Mouse (Mus musculus) mouse trophoblast stem cell (cell line): ENCODE data around the gene Ptpn6.
"Not testable (repeated sequence)": the region's sequence is repeated elsewhere in the genome, so short reads cannot be mapped to it uniquely, and the experiment has no call there.

ENCODE experiments used
- in situ Hi-C, 2 experiments: fragments of 300-500 bp; cut with MseI, MboI; formaldehyde crosslinking; loops; 2 replicates in 1 of 2; 3 replicates in 1 of 2; pipeline ENCODE4 v1.15.1; 2025

The Ptpn6 gene

GRCm38 (mm10) chr6:124699962-124700610 lies 38.4 kb downstream of the Ptpn6 start:
- in situ Hi-C loops, result no loop called here

GRCm38 (mm10) chr6:124699366-124699765 lies 39.1 kb downstream of the Ptpn6 start:
- in situ Hi-C loops, result no loop called here

DNA sequence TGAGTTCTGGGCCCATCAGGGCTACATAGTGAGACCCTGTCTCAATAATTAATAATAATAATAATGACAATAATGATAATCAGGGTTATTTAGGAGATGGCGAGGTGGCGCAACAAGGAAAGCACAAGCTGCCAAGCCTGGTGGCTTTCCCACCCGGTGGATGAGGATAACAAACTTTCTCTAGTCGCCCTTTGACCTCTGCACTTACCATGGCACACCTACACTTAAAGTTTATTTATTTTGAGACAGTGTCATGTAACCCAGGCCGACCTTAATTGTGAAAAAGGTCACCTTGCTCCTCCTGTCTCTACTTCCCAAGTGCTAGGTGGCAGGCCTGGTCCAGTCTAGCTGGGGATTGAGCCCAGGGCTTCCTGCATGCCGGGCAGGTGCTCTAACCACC lies 39.8 kb downstream of the Ptpn6 start:
- in situ Hi-C loops, result no loop called here

GRCm38 (mm10) chr6:124696441-124697150 lies 41.9 kb downstream of the Ptpn6 start:
- in situ Hi-C loops, result no loop called here

DNA sequence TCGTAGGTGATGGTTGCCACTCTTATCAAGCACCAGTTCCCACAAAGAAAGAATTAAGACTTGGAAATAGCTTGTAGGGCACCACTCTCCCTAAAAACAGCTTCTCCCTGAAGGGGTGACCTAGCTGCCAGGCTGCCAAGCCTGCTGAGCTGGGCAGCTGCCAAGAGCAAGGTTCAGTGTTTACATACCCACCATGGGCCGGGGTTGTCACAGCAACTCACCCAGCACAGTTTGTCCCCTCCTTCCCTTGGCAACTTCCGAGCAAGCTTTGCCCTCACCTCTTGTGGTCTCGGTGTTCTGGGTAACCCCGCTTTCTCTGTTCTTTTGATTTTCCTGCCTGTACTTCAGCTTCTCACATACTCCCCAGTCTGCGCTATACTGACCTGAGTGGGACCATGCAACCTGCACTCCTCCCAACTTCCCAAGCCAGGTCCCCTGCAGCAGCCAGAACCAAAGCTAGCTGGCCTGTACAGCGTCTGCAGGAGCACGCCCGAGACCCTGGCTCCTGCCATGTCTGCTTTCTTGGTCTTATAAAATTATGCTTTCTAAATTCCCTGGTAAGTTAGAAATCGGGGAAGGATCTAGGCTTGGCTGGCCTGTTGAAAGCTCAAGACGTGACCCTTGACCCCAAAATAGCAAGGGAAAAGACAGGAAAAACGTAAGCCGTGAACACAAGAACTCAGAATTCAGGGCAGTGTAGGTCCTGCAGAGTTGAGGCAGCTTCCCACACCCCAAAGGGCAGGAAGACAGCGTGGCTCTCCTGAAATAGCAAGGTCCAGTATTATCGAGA lies 44.2 kb downstream of the Ptpn6 start:
- in situ Hi-C loops, result no loop called here

DNA sequence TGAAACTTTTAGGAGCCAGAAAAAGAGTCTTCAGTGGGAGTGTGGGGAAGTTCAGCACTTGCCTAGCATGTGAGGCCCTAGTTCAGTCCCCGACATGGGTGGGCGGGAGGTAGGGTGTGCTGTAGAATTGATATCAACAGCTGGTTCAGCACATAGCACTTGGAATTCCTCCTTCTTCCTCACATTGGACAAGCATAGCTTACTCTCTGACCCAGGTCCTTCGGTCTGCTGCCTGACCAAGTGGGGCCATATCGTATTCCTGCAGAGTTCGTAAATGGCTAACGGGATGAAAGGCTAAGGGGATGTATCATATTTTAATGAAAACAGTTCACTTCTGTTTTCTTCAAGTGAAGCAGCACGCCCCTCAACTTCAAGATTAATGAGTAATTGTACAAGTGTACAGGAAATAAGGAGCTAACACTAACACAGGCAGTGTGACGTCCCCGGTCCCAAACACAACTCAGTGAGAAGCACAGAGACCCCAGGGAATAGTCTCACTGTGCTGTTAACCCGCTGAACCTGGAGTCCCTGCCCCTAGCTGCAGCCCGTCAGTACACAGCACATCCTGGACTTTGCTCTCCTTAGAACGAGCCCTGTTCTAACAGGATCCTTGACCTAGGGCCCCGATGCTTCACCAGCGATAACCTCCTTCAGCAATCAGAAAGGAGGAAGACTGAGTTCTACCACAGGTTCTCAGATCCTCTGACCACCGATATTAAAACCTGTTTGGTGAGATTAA lies 45.1 kb downstream of the Ptpn6 start:
- in situ Hi-C loops, result no loop called here

GRCm38 (mm10) chr6:124690517-124690916 lies 48.0 kb downstream of the Ptpn6 start:
- in situ Hi-C loops, result no loop called here

GRCm38 (mm10) chr6:124689011-124689410 lies 49.5 kb downstream of the Ptpn6 start:
- in situ Hi-C loops, result no loop called here

GRCm38 (mm10) chr6:124688151-124688758 lies 50.3 kb downstream of the Ptpn6 start:
- in situ Hi-C loops, result no loop called here

DNA sequence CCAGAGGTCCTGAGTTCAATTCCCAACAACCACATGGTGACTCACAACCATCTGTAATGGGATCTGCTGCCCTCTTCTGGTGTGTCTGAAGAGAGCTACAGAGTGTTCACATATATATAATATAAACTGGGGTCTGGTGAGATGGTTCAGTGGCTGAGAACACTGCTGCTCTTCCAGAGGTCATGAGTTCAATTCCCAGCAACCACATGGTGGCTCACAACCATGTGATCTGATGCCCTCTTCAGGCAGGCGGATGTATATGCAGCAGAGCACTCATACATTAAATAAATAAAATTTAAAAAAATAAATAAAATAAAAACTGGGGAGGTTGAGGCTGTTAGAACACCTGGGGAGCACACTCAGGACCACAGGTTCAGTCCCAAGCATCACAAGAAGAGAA lies 51.9 kb downstream of the Ptpn6 start:
- in situ Hi-C loops, result not testable (repeated sequence)

DNA sequence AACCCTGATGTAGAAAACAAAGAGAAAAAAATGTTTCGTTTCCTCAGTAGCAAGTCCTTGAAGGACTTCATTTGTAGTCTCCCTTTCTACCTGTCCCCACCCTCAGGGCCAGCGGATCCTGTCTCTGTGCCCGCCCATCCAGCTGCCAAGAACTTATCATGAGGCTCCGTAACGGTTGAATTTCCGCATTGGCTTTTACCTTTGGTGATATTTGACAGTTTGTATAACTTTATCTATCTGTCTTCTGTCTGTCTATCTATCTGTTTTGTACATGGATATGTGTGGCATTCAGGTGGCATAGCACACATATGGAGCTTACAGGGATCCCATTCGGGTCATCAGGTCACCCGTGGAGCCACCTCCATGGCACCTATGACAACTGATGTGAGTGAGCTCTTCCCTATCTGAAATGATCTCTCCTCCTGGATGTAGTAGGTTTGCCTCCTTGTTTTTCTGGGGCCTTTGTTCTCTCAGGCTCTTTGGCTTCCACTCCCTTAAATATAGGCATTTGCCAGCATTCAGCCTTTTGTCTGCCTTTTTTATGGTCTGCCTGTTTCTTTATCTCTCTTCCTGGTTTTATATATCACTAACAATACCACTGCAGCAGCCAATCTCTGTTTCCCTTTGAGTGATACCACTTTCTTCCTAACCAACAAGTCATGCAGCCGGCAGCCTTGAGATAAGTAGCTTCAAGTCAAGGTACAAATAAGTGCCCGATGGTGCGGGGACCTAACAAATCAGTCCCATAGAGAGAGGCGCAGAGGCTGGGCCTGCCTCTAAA lies 52.7 kb downstream of the Ptpn6 start:
- in situ Hi-C loops, result no loop called here

GRCm38 (mm10) chr6:124683591-124684417 lies 54.7 kb downstream of the Ptpn6 start:
- in situ Hi-C loops, result no loop called here

- in situ Hi-C loops, result not testable (repeated sequence)
These were observed 56.2 kb downstream of the Ptpn6 start for GRCm38 (mm10) chr6:124682291-124682690.

DNA sequence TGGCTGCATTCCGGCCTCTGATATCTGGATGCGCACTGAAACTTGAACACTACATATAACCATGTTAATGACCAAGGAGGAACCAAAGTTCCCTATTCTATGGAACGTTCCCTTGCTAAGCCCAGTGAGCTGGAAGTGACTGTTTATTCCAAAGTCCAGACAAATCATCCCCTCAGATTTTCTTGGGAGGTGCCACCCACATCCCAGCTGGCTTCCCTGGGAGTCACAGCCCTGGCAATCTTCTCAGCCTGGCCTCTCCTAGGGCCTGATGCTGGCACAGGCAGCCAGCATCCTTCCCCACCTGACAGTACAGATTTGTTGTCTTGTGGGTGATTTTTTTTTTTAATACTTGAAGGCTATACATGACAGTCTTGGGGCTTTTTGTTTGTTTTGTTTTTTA lies 59.0 kb downstream of the Ptpn6 start:
- in situ Hi-C loops, result no loop called here

- in situ Hi-C loops, result no loop called here
These were observed 59.7 kb downstream of the Ptpn6 start for GRCm38 (mm10) chr6:124678769-124679168.

DNA sequence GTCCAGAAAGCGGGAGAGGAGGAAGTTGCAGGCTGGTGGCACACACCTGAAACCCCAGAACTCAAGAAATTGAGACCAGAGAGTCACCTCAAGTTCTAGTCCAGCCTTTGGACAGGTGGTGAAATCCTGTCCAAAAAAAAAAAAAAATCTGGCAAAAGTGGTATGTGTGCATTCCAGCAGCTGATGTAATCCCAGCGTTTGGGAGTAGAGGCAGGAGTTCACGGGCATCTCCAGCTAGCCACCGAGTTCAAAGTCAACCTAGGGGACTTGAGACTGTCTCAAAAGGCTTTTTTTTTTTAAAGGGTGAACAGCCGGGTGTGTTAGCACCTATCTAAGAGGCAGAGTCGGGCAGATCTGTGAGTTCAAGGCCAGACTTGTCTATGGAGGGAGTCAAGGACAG lies 62.3 kb downstream of the Ptpn6 start:
- in situ Hi-C loops, result no loop called here

DNA sequence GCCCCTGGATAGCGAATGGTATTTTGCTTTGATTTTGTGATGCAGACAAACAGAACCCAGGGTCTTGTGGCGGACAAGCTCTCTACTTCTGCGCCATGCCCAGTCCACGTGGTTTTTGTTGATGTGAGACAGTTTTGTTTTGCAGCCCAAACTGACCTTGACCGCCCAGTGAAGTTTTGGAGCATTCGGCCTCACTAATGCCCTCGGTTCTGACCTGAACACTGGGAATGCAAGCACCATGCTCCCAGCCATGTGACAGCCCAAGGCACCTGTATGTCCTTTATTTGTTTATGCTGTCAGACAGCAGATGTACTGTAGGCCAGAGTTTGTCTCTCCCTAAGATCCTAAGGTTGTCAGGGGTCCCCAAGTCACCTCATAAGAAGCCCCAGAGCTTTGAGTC lies 63.9 kb downstream of the Ptpn6 start:
- in situ Hi-C loops, result no loop called here

- in situ Hi-C loops, result no loop called here
These were observed 64.9 kb downstream of the Ptpn6 start for GRCm38 (mm10) chr6:124673619-124674018.

DNA sequence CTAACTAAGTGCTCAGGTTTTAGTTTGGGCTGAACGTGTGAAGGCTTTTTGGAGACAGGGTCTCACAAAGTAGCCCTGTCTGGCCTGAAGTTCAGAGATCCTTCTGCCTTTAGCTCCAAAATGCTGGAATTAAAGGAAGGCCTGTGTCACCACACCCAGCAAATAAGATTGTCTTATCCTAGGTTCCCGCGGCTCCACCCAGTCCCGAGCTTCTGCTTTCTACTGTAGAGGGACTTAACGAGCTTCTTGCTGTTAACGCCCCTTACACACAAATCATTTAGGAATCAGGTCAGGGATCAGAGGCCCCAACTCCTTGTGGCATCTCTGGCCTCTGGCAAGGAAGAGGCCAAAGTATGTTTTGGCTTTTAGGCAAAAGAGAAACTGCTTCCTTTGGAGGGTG lies 66.4 kb downstream of the Ptpn6 start:
- in situ Hi-C loops, result no loop called here
